Mouse (Mus musculus) thymus, postnatal 4 days (tissue): ENCODE data around the gene Mab21l1.

Experiments used
- DNase-seq: peaks from one replicate; pipeline ENCODE4 v3.0.0; 2021

Mab21l1 gene

GRCm38 (mm10) chr3:55780120-55781070 is 1.9 kb upstream of the Mab21l1 start:
- peak; percentile 19 for DNase-seq

GRCm38 (mm10) chr3:55781429-55782055 is 768 bp upstream of the Mab21l1 start:
- DNase-seq, result no peak

- DNase-seq, result peak; percentile 17
Measured at GRCm38 (mm10) chr3:55782771-55783170, 461 bp downstream of the Mab21l1 start.

GRCm38 (mm10) chr3:55783171-55784081 is 1.1 kb downstream of the Mab21l1 start:
- DNase-seq, result peak; percentile 15

GRCm38 (mm10) chr3:55784101-55784500 is 1.8 kb downstream of the Mab21l1 start:
- DNase-seq, result peak; percentile 10

GRCm38 (mm10) chr3:55785266-55785980 is 3.1 kb downstream of the Mab21l1 start:
- no peak for DNase-seq

GRCm38 (mm10) chr3:55785981-55786725 is 3.8 kb downstream of the Mab21l1 start:
- DNase-seq, result no peak

- DNase-seq, result no peak
Measured at GRCm38 (mm10) chr3:55786835-55787486, 4.7 kb downstream of the Mab21l1 start.

- DNase-seq, result peak; percentile 21
Measured at GRCm38 (mm10) chr3:55787487-55788213, 5.3 kb downstream of the Mab21l1 start.

GRCm38 (mm10) chr3:55788214-55788586 is 5.9 kb downstream of the Mab21l1 start:
- DNase-seq, result no peak

GRCm38 (mm10) chr3:55788621-55789201 is 6.4 kb downstream of the Mab21l1 start:
- DNase-seq, result no peak

- DNase-seq, result no peak
Measured at GRCm38 (mm10) chr3:55789856-55790255, 7.5 kb downstream of the Mab21l1 start.

GRCm38 (mm10) chr3:55790609-55791008 is 8.3 kb downstream of the Mab21l1 start:
- DNase-seq, result no peak

- DNase-seq, result no peak
Measured at GRCm38 (mm10) chr3:55792251-55792650, 9.9 kb downstream of the Mab21l1 start.

GRCm38 (mm10) chr3:55793842-55794575 is 11.7 kb downstream of the Mab21l1 start:
- no peak for DNase-seq

GRCm38 (mm10) chr3:55794768-55795167 is 12.5 kb downstream of the Mab21l1 start:
- no peak for DNase-seq

- no peak for DNase-seq
Measured at GRCm38 (mm10) chr3:55814993-55815625, 32.8 kb downstream of the Mab21l1 start.

GRCm38 (mm10) chr3:55816096-55816495 is 33.8 kb downstream of the Mab21l1 start:
- DNase-seq, result no peak
